Mouse (Mus musculus) ES-E14 (cell line): ENCODE measurements around the gene Gm10803. TPM values are rescaled to one million over a fixed set of nuclear protein-coding genes. Genes with fewer than 3 reads are reported as not detected.

Experiments used
- DNase-seq: peaks from one replicate; pipeline ENCODE4 v3.0.0-alpha.2; 2013; ENCODE audit warnings: low read depth, low spot score
- H3K27ac ChIP-seq: 2 replicates; pipeline ENCODE4 v1.5.1; 2012; ENCODE audit warnings: low read depth, mild to moderate bottlenecking, low read length, moderate library complexity, mixed read lengths; ENCODE audit not compliant: poor library complexity, insufficient read depth, severe bottlenecking
- H3K36me3 ChIP-seq: 2 replicates; pipeline ENCODE4 v1.6.1; 2012; ENCODE audit warnings: mild to moderate bottlenecking, low read length, moderate library complexity, mixed read lengths; ENCODE audit not compliant: control insufficient read depth, poor library complexity, insufficient read depth, severe bottlenecking
- H3K4me1 ChIP-seq, 2 experiments: fragments of 150-350 bp in 1 of 2; sonication (generic) in 1 of 2; 2 replicates each; pipeline ENCODE4 v1.6.1; 2012; ENCODE audit warnings: low read length in 2 of 2, mild to moderate bottlenecking in 1 of 2, mixed read lengths in 1 of 2; ENCODE audit not compliant: control insufficient read depth in 2 of 2, insufficient read depth in 2 of 2, poor library complexity in 1 of 2
- H3K4me3 ChIP-seq, 2 experiments: fragments of 150-350 bp in 1 of 2; sonication (generic) in 1 of 2; 2 replicates each; pipeline ENCODE4 v1.5.1; 2012; ENCODE audit warnings: low read length in 2 of 2, low read depth in 1 of 2, mild to moderate bottlenecking in 1 of 2, mixed read lengths in 1 of 2; ENCODE audit not compliant: insufficient read depth in 1 of 2, poor library complexity in 1 of 2, severe bottlenecking in 1 of 2
- H3K9ac ChIP-seq: 2 replicates; pipeline ENCODE4 v1.6.1; 2012; ENCODE audit warnings: low read depth, mild to moderate bottlenecking, low read length, mixed read lengths; ENCODE audit not compliant: poor library complexity, insufficient read depth, severe bottlenecking
- H3K9me3 ChIP-seq: fragments of 150-350 bp; sonication (generic); 2 replicates; pipeline ENCODE4 v1.6.1; 2012; ENCODE audit warnings: low read depth, mild to moderate bottlenecking, low read length; ENCODE audit not compliant: control insufficient read depth, insufficient read depth
- CHD2 ChIP-seq: IDR thresholded peaks from 2 replicates; pipeline ENCODE4 v1.6.1; 2014; ENCODE audit warnings: mild to moderate bottlenecking, low read depth, low read length, inconsistent platforms
- HCFC1 ChIP-seq: IDR thresholded peaks from 2 replicates; pipeline ENCODE4 v1.6.1; 2012; ENCODE audit warnings: low read length, inconsistent platforms, borderline replicate concordance; ENCODE audit not compliant: insufficient read depth
- MAFK ChIP-seq: IDR thresholded peaks from 2 replicates; pipeline ENCODE4 v1.6.1; 2014; ENCODE audit warnings: mild to moderate bottlenecking, low read depth, low read length, inconsistent platforms; ENCODE audit not compliant: insufficient read depth
- ZC3H11A ChIP-seq: IDR thresholded peaks from 2 replicates; pipeline ENCODE4 v1.6.1; 2012; ENCODE audit warnings: low read depth, mild to moderate bottlenecking, inconsistent platforms, low read length, borderline replicate concordance
- ZNF384 ChIP-seq: IDR thresholded peaks from 2 replicates; pipeline ENCODE4 v1.6.1; 2012; ENCODE audit warnings: low read depth, low read length, inconsistent platforms
- in situ Hi-C, 2 experiments: fragments of 600-800 bp; cut with MboI; formaldehyde crosslinking; loops; one replicate each; pipeline ENCODE4 v1.15.1; 2025; ENCODE audit warnings: low sequenced_read_pairs in 2 of 2, inconsistent platforms in 1 of 2; ENCODE audit not compliant: unreplicated experiment in 2 of 2
- total RNA-seq: library from RNA; depleted of rRNA; stranded (reverse); fragments of 300-350 nt; gene quantifications from 2 replicates; pipeline ENCODE4 v1.2.3, GENCODE M21; 2012; rRNA removed

The Gm10803 gene
- total RNA-seq, 1 experiment: not detected

GRCm38 (mm10) chr2:93597145-93597544 lies 36.8 kb downstream of the Gm10803 start:
- in situ Hi-C loops: no loop called here
- DNase-seq: no peak

DNA sequence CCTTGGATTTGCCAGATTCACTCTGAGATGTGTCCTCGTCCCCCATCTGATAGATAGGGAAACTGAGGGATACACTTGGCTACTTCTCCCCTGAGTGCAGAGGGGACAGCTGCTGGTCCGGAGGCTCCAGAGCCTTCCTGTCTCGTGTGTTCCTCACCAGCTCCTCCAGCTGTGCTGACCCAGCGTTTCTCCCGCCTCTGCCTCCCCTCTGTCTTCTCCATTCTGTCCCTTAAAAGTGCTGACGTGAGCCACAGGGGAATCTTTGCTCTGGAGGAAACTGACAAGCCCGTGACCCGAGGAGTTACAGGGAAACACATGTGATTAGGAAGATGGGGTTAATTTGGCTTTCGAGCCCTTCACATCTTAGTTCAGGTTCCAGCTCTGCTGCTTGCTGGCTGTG lies 39.4 kb downstream of the Gm10803 start:
- 0 out of 4 replicates have a peak, but pooled peaks cover 0 to 3% of the 10 kb centered on the region in 2 experiments for H3K4me1 ChIP-seq
- DNase-seq: no peak
- no peaks in the 10 kb centered on the region for H3K9me3 ChIP-seq
- TF ChIP-seq MAFK (no peak), CHD2 (no peak), ZC3H11A (no peak), HCFC1 (no peak), ZNF384 (no peak)
- no peak overlapping the region for H3K9ac ChIP-seq
- H3K4me3 ChIP-seq: no peak overlapping the region
- H3K36me3 ChIP-seq: no peaks in the 10 kb centered on the region
- in situ Hi-C loops: no loop called here
- H3K27ac ChIP-seq: no peak overlapping the region

More at GRCm38 (mm10) chr2:93597145-93597544, 36.8 kb downstream of the Gm10803 start:
- H3K9me3 ChIP-seq: no peaks in the 10 kb centered on the region
- no peak overlapping the region for H3K9ac ChIP-seq
- TF ChIP-seq MAFK (no peak), CHD2 (no peak)
- H3K36me3 ChIP-seq: no peaks in the 10 kb centered on the region
- H3K27ac ChIP-seq: no peak overlapping the region
- H3K4me3 ChIP-seq: no peak overlapping the region
- H3K4me1 ChIP-seq: peaks cover 0 to 3% of the 10 kb centered on the region in 2 experiments; a peak in 1 of 4 replicates

DNA sequence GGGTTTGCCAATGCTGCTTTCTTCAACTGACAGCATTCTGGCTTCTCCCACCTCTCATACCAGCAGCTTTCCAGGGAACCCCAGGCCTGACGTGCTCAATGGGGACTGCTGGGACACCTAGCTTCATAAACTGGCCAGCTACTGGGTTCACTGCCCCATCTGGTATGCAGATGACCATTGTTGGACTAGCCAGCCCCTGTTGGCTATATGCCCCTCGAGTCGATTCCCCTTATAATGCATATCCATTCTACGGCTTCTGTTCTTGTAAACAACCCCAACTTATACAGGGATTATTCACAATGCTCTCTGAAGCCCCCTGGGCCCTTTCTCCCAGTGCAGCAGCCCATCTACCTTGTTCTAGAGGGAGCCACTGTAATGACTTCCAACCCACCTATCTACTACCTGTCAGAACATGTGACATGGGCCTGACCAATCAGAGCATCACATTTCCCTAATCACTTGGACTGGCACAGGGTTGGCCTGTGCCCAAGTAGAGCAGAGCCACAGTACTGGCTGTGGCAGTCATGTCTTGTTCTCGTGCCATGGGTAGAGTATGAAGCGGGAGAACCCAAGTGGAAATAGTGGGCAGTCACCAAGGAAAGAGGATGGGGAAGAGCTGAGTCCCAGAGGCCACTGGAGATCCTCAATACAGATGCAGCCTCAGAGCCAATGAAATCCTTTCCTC lies 44.4 kb downstream of the Gm10803 start:
- no peak overlapping the region for H3K4me3 ChIP-seq
- no peak for TF ChIP-seq ZNF384
- no peak for TF ChIP-seq MAFK
- TF ChIP-seq CHD2: no peak
- TF ChIP-seq HCFC1: no peak
- no peak for TF ChIP-seq ZC3H11A
- in situ Hi-C loops: no loop called here
- no peak overlapping the region for H3K9ac ChIP-seq
- no peak for DNase-seq
- no peak overlapping the region for H3K27ac ChIP-seq
- no peaks in the 10 kb centered on the region for H3K9me3 ChIP-seq
- H3K4me1 ChIP-seq: 0 out of 4 replicates have a peak, but pooled peaks cover 0 to 3% of the 10 kb centered on the region in 2 experiments
- no peaks in the 10 kb centered on the region for H3K36me3 ChIP-seq

- in situ Hi-C loops: no loop called here
- Histone ChIP-seq H3K4me1 (no peaks in the 10 kb centered on the region), H3K27ac (no peak overlapping the region), H3K4me3 (no peak overlapping the region), H3K9ac (no peak overlapping the region), H3K9me3 (no peaks in the 10 kb centered on the region), H3K36me3 (no peaks in the 10 kb centered on the region)
- TF ChIP-seq MAFK (no peak), HCFC1 (no peak), CHD2 (no peak), ZC3H11A (no peak), ZNF384 (no peak)
- DNase-seq: no peak
Observed at GRCm38 (mm10) chr2:93608800-93609199, 48.4 kb downstream of the Gm10803 start.

GRCm38 (mm10) chr2:93613020-93613419 lies 52.7 kb downstream of the Gm10803 start:
- Histone ChIP-seq H3K27ac (no peak overlapping the region), H3K9ac (no peak overlapping the region), H3K4me1 (no peaks in the 10 kb centered on the region), H3K9me3 (no peaks in the 10 kb centered on the region), H3K4me3 (no peak overlapping the region), H3K36me3 (no peaks in the 10 kb centered on the region)
- DNase-seq: no peak
- TF ChIP-seq ZNF384 (no peak), MAFK (no peak), HCFC1 (no peak), CHD2 (no peak), ZC3H11A (no peak)
- in situ Hi-C loops: no loop called here

Other genes with a start within 250 kb of the Gm10803 start
- gene Tspan18, start 226.1 kb upstream of the Gm10803 start, total RNA-seq: 1.0 and 1.4 TPM in 2 replicates
- 1.8 and 3.2 TPM in 2 replicates for gene Cd82, start 97.4 kb upstream of the Gm10803 start, total RNA-seq
- 0.05 and 0.09 TPM in 2 replicates for gene Alx4, start 81.8 kb downstream of the Gm10803 start, total RNA-seq